Mouse (Mus musculus): Measurements from ENCODE around the gene Relch. TPM values are rescaled to one million over a fixed set of nuclear protein-coding genes. Genes with fewer than 3 reads are reported as not detected.

Gene Relch
- polyA plus RNA-seq (2016; fragmentation: Nextera tagmentation; extraction: Ambion mirVana), result 21.4 and 21.8 TPM in 2 replicates

DNA sequence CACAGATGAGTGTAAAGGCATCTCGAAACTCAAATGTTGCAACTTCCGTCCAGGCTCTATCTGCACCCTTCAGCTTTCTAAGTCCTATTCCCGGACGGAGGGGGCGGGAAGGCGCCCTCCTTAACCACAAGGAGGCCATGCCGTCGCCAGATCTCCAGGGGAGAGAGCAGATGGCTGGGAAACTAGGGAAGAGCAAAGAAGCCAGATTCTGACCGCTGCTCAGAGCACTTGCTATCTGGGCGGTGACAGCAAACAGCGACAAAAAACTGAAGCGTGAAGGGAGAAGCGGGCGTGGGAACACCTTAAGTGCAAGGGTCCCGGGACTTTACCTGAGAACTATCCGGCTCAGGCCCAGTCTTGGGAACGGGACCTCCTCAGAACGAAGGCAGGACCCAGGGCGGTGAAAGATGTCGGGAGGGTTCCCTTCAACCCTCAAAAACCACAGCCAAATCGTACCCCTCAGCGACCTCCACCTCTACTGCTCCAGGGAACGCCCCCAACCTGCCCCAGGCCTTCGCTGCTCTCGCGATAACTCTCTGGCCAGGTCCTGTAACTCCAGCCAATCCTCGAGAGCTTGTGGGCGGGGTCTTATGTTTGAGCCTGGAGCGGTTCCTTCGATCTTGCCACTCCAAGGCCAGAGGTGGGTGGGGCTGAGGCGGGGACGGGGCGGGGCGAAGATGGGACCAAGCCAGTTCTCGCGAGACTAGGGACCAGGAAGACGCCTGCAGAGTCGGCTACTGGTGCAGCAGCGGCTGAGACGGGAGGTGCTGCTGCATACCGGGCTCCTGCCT, at the start of gene Relch, which contains the start of gene Pign:
TSS of gene Relch (plus strand) at position 691 of the 791 bp plus-strand sequence.
TSS of gene Pign (minus strand) at position 507 of the 791 bp plus-strand sequence.
- peak; percentile 100 for DNase-seq (ENCODE audit: low spot score)
- H3K27ac ChIP-seq, result peak within 1 kb of the TSS; percentile 84
- no peaks in the 10 kb centered on the region for H3K9me3 ChIP-seq
- H3K4me1 ChIP-seq, result peaks cover 11% of the 10 kb centered on the region; the same call in 1 of the 2 replicates
- under 1% methylated on average over 41 of the region's 41 CpGs for whole genome bisulfite sequencing
- no peaks in the 10 kb centered on the region for H3K27me3 ChIP-seq (ENCODE audit: insufficient read depth, poor library complexity, severe bottlenecking)
- H3K4me3 ChIP-seq, result peak within 1 kb of the TSS; percentile 87
- peaks cover 7% of the 10 kb centered on the region; the same call in 1 of the 2 replicates for H3K36me3 ChIP-seq

DNA sequence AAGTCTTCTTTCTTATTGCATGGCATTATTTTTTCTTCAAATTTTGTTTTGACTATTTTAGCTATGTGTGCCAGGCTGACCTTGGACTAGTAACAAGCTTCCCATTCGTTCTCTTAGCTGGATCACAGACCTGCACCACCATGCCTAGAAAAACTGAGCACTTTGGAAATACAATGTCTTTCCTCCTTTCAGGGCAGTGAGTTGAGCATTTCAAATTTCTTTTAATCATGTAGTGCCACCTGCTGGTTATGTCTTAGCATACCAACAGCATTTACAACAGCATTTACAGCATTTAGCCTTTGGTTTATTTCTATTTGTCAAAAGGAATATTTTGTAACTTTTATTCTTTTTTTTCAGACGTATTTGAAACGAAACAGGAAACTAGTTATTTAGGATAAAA, 33.2 kb upstream of the Relch start:
- Histone ChIP-seq H3K9me3 (no peaks in the 10 kb centered on the region), H3K27ac (no peak overlapping the region), H3K36me3 (peaks cover 4% of the 10 kb centered on the region; the same call in 1 of the 2 replicates), H3K4me1 (no peaks in the 10 kb centered on the region), H3K4me3 (no peak overlapping the region), H3K27me3 (ENCODE audit: insufficient read depth, poor library complexity, severe bottlenecking) (no peaks in the 10 kb centered on the region)
- no peak for DNase-seq (ENCODE audit: low spot score)
- 32% methylated on average over 3 of the region's 3 CpGs for WGBS

DNA sequence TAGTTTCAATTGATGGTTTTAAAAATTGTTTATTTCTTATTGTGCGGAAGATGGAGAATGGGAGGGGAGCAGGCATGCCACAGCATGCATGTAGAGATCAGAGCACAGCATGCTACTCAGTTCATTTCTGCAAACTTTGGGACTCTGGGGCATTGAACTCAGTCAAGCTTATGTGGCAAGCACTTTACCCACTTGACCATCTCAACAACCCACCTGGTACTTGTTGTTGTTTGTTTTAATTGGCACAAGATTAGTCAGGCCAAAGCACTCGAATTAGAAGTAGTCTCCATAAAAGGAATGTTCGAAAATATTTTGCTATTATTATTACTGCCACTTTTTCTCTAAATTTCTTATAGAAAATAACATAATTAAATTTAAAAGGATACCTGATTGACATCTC, 19.6 kb upstream of the Relch start:
- no peak overlapping the region for H3K4me3 ChIP-seq
- no peaks in the 10 kb centered on the region for H3K4me1 ChIP-seq
- no peaks in the 10 kb centered on the region for H3K27me3 ChIP-seq (ENCODE audit: insufficient read depth, poor library complexity, severe bottlenecking)
- no peak overlapping the region for H3K27ac ChIP-seq
- peaks cover 26% of the 10 kb centered on the region for H3K36me3 ChIP-seq
- H3K9me3 ChIP-seq, result no peaks in the 10 kb centered on the region
- WGBS, result 86% methylated on average over 3 of the region's 3 CpGs
- DNase-seq (ENCODE audit: low spot score), result no peak

DNA sequence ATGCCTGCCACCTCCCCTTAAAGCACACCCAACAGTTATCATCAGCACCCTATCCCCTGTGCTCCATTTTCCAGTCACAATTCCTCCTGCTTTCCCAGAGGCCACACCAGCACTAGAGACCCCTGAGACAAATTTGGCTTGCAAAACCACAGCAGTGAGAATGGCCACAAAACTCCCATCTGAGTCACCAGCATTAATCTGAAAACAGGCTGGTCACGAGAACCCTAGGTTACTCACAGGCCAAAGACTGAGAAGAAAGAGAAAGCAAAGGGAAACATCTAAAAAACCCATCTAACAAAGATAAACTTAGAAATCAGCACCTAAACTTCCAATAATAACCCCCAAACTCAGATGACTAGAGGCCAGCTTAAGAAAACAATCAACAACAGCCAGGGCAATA, 13.0 kb upstream of the Relch start:
- H3K27ac ChIP-seq, result no peak overlapping the region
- 93% methylated on average over 1 of the region's 1 CpGs for WGBS
- peaks cover 28% of the 10 kb centered on the region for H3K36me3 ChIP-seq
- no peak overlapping the region for H3K4me3 ChIP-seq
- no peaks in the 10 kb centered on the region for H3K27me3 ChIP-seq (ENCODE audit: insufficient read depth, poor library complexity, severe bottlenecking)
- no peaks in the 10 kb centered on the region for H3K9me3 ChIP-seq
- DNase-seq (ENCODE audit: low spot score), result no peak
- H3K4me1 ChIP-seq, result no peaks in the 10 kb centered on the region

DNA sequence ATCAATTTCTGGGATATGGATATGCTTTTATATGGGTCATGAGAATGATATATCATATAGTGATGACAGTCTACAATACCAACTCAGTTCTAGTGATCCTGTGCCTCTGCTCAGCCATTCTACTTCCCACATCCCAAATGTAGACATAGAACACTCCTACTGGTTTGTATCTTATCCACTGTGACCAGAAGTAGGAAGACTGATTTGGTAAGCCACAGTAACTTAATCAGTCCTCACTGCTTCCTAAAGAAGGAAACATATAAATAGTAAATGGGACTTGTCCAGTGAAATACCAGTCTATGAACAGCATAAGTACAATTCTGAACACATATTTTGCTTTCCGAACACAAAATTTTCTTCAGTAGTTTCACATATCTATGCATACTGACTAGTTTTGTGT, 9.7 kb upstream of the Relch start:
- H3K9me3 ChIP-seq, result no peaks in the 10 kb centered on the region
- H3K27ac ChIP-seq, result no peak overlapping the region
- H3K27me3 ChIP-seq (ENCODE audit: insufficient read depth, poor library complexity, severe bottlenecking), result no peaks in the 10 kb centered on the region
- DNase-seq (ENCODE audit: low spot score), result no peak
- H3K4me1 ChIP-seq, result no peaks in the 10 kb centered on the region
- H3K4me3 ChIP-seq, result no peak overlapping the region
- WGBS, result 96% methylated on average over 1 of the region's 1 CpGs
- peaks cover 30% of the 10 kb centered on the region for H3K36me3 ChIP-seq

DNA sequence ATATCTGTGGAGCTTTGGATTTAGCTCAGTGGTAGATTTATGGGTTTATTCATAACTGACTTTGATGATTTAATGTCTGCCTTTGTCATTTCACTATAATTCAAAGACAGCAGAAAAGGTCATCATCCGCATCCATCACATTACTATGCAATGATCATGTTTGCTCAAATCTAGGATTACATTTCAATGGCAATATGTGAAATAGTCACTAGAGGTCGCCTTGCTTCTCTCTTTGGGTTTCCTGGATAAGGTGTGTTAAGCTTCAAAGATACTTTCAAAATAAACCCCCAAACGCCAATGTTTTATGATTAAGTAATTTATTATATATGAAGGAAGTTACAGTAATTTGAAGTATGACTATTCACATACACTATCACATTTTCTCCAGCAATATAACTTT, 3.6 kb upstream of the Relch start:
- WGBS, result 22% methylated on average over 3 of the region's 3 CpGs
- H3K36me3 ChIP-seq, result peaks cover 20% of the 10 kb centered on the region
- H3K4me1 ChIP-seq, result peaks cover 5% of the 10 kb centered on the region; the same call in 1 of the 2 replicates
- H3K27ac ChIP-seq, result no peak overlapping the region
- H3K4me3 ChIP-seq, result no peak overlapping the region
- H3K27me3 ChIP-seq (ENCODE audit: insufficient read depth, poor library complexity, severe bottlenecking), result no peaks in the 10 kb centered on the region
- H3K9me3 ChIP-seq, result no peaks in the 10 kb centered on the region
- no peak for DNase-seq (ENCODE audit: low spot score)

DNA sequence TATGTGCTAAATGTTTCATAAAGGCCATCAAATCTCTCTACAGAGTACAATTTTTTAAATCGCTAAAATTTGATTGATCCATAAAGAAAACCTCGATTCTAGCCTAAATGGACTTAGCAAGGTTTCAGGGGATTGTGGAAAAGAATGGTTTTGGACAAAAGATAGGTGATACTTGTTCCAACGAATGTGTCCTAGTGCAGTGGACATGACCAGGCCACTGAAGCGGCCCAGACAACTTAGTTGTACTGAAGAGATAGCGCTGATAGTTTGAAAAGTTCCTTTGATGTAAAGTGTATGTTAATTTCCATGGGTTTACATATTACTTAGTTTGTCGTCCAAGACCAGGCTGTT, 866 bp upstream of the Relch start:
- no peak for DNase-seq (ENCODE audit: low spot score)
- peaks cover 11% of the 10 kb centered on the region; the same call in 1 of the 2 replicates for H3K4me1 ChIP-seq
- peak overlapping the region; percentile 87 for H3K4me3 ChIP-seq
- WGBS, result 7% methylated on average over 6 of the region's 6 CpGs
- peak overlapping the region; percentile 84 for H3K27ac ChIP-seq
- H3K36me3 ChIP-seq, result peaks cover 7% of the 10 kb centered on the region; the same call in 1 of the 2 replicates
- no peaks in the 10 kb centered on the region for H3K9me3 ChIP-seq
- H3K27me3 ChIP-seq (ENCODE audit: insufficient read depth, poor library complexity, severe bottlenecking), result no peaks in the 10 kb centered on the region

DNA sequence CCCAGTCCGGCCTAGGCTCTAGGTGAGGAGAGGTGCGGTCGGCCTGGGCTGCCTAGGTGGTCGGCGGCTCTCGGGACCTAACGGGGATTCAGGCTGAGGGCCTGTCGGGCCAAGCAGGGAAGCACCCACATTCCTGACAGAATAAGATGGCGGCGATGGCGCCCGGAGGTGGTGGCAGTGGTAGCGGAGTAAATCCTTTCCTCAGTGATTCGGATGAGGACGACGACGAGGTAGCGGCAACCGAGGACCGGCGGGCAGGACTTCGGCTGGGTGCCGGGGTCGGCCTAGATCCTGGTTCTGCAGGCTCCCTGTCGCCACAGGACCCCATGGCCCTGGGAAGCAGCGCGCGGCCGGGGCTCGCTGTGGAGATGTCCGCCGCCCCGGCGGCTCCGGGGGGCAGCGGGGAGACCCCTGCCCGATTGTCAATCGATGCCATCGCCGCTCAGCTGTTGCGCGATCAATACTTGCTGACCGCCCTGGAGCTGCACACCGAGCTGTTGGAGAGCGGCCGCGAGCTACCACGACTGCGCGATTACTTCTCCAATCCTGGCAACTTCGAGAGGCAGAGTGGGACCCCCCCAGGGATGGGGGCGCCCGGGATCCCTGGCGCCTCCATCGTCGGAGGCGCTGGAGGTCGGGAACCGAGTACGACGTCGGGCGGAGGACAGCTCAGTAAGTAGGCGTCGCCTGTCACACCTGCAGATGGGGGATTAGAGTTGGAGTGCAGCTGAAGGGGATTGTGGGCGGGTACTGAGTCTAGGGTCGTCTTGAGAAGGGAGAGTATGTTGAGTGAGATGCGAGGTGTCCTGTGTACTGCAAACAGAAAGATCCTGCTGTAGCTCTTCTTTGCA, 526 bp downstream of the Relch start:
- Histone ChIP-seq H3K9me3 (no peaks in the 10 kb centered on the region), H3K27ac (peak overlapping the region; percentile 84), H3K36me3 (no peaks in the 10 kb centered on the region), H3K4me1 (peaks cover 11% of the 10 kb centered on the region; the same call in 1 of the 2 replicates), H3K4me3 (peak overlapping the region; percentile 87), H3K27me3 (ENCODE audit: insufficient read depth, poor library complexity, severe bottlenecking) (no peaks in the 10 kb centered on the region)
- no peak for DNase-seq (ENCODE audit: low spot score)
- under 1% methylated on average over 68 of the region's 68 CpGs for WGBS

DNA sequence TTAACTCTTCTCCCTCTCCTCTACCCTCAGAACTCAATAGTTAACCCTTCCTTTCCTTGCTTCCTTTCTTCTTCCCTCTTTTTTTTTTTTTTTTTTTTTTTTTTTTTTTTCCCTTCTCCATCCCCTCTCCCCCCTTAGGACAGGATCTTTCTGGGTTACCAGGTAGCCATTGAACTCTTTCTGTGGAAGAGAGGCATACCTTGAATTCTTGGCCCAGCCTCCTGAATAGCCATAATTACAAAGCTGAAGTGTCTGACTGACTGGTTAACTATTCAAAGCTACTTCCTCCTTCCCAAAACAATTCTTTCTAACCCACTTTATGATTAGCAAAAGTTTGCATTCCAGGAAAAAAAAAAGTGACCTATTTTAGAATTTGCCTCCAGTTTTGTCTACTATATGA, 6.0 kb downstream of the Relch start:
- DNase-seq (ENCODE audit: low spot score), result no peak
- H3K9me3 ChIP-seq, result no peaks in the 10 kb centered on the region
- no peak overlapping the region for H3K4me3 ChIP-seq
- no peak overlapping the region for H3K27ac ChIP-seq
- H3K27me3 ChIP-seq (ENCODE audit: insufficient read depth, poor library complexity, severe bottlenecking), result no peaks in the 10 kb centered on the region
- H3K36me3 ChIP-seq, result no peaks in the 10 kb centered on the region
- H3K4me1 ChIP-seq, result peaks cover 7% of the 10 kb centered on the region; the same call in 1 of the 2 replicates

DNA sequence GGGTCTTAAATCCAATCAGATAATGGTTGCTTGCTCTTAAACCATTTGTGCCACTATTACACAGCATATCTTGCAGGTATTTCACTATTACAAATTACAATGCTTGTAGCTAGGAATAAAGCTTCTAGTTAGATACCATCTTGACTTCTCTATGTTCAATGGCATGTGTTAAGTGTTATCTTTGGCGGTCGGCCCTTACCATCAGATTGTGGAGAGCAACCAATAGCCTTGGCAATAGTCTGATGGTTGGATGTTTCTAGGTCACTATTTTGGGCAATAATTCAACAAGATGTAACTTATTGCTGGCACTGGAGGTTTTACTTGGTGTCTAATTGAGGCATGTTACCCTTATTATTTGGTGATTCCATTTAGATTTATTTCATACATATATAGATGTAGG, 11.1 kb downstream of the Relch start:
- no peak for DNase-seq (ENCODE audit: low spot score)
- no peak overlapping the region for H3K4me3 ChIP-seq
- H3K27me3 ChIP-seq (ENCODE audit: insufficient read depth, poor library complexity, severe bottlenecking), result no peaks in the 10 kb centered on the region
- no peaks in the 10 kb centered on the region for H3K4me1 ChIP-seq
- H3K9me3 ChIP-seq, result no peaks in the 10 kb centered on the region
- 86% methylated on average over 2 of the region's 2 CpGs for WGBS
- peaks cover 2% of the 10 kb centered on the region; the same call in 1 of the 2 replicates for H3K36me3 ChIP-seq
- H3K27ac ChIP-seq, result no peak overlapping the region

DNA sequence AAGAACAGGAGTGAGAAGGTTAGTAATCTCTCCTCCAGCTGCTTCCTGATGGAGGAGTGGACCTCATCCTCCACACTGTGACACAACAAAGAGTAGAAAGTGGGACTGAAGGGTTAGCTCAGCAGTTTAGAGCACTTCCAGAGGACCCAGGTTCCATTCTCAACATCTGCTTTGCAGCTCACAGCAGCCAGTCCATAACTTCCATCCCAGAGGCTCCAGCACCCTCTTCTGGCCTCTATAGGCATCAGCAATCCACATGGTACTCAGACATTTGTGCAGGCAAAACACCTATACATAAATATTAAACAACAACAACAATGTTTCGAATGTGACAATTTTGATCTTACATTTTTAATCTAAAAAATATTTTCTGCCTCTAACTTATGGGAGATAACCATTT, 16.9 kb downstream of the Relch start:
- Histone ChIP-seq H3K36me3 (peaks cover 2% of the 10 kb centered on the region; the same call in 1 of the 2 replicates), H3K4me1 (no peaks in the 10 kb centered on the region), H3K27ac (no peak overlapping the region), H3K9me3 (no peaks in the 10 kb centered on the region), H3K27me3 (ENCODE audit: insufficient read depth, poor library complexity, severe bottlenecking) (no peaks in the 10 kb centered on the region), H3K4me3 (no peak overlapping the region)
- 58% methylated on average over 1 of the region's 1 CpGs for WGBS
- DNase-seq (ENCODE audit: low spot score), result no peak

DNA sequence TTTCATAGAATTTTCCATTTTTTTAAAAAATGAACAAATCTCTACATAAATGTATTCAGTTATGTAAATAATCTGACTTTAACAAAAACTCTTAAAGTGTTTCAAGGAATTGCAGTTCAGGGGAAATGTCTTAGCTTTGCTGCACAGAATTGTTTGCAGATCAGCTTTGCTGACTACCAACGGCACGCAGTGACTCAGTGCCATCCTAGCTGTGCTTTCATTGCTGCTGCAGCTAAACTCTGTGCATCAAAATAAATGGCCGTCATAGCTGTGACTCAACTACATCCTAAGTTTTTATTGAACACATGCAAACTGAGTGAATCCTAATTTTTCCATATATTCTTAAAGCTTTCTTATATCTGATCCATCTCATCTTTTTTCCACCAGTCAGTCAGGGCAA, 21.8 kb downstream of the Relch start:
- DNase-seq (ENCODE audit: low spot score), result no peak
- WGBS, result 89% methylated on average over 3 of the region's 3 CpGs
- Histone ChIP-seq H3K27ac (no peak overlapping the region), H3K4me1 (no peaks in the 10 kb centered on the region), H3K9me3 (no peaks in the 10 kb centered on the region), H3K4me3 (no peak overlapping the region), H3K27me3 (ENCODE audit: insufficient read depth, poor library complexity, severe bottlenecking) (no peaks in the 10 kb centered on the region), H3K36me3 (no peaks in the 10 kb centered on the region)

DNA sequence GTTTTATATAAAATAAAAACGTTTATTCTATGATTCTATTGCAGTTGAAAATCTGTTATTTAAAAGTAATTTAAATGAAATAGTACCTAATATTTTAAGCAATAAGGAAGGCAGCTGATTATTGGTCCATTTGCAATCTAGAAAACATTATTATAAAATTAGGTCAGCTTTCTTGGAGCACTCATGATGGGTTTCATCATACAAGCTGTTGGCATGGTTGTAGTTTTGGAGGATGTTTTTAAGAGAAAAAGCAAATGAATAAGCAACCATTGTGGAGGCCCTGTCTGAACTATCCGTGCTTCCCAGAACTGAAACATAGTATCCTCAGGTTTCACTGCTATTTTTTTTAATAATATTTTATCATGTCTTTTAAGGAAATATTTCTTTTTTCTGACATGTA, 31.9 kb downstream of the Relch start:
- no peaks in the 10 kb centered on the region for H3K4me1 ChIP-seq
- H3K4me3 ChIP-seq, result no peak overlapping the region
- 83% methylated on average over 2 of the region's 2 CpGs for WGBS
- no peaks in the 10 kb centered on the region for H3K27me3 ChIP-seq (ENCODE audit: insufficient read depth, poor library complexity, severe bottlenecking)
- no peak overlapping the region for H3K27ac ChIP-seq
- no peak for DNase-seq (ENCODE audit: low spot score)
- H3K36me3 ChIP-seq, result 0 out of 2 replicates have a peak, but pooled peaks cover 6% of the 10 kb centered on the region
- H3K9me3 ChIP-seq, result no peaks in the 10 kb centered on the region
